Mouse (Mus musculus): ENCODE data around the gene Gm364. TPM values are rescaled to one million over a fixed set of nuclear protein-coding genes. Genes with fewer than 3 reads are reported as not detected.

Gm364 gene
- polyA plus RNA-seq, 1 experiment from 2014 or later = not detected

DNA sequence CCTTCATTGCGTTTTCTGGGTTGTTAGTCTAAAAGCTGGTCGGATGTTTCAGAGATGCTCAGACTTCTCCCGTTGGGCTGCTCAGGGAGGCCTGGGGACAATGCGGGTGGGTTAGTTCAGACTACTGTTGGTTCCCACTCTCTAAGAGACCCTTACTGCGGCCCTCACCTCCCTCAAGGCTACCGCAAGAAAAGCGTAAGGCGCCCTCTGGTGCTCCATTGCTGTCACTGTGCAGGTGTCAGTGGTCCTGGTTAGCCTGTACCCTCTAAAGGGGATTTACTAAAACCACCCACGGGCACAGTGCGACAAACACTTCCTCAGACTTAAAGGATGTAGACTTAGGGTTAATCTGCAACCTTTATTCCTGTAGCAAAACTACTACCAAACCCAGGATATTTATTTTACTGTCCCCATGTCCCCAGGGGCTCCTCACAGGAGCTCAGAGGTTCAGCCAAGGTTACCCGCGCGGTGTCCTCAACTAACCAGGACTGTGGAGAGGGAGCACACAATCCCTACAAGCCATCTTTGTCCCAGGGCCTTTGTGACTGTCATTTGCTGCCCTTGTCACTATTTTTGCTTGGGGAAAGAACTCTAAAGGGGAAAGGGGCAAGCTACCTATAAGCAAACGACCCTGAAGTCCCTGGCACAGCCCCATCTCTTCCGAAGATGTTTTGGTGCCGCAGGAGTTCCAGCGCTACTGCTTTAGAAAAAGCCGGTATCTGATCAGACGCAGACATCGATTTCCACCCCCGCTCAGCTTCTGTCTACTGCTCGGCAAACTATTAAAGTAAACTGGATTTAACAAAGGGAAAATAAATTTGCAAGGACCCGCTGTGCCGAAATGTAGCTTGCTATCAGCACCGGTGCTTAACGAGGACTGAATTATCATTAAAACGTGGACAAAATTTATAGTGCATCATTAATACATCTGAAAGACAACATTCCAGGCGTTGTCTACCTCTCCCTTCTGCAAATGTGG is 112.5 kb downstream of the Gm364 start:
- Histone ChIP-seq H3K9ac (ENCODE audit: low read depth, low read length) (peak overlapping the region; percentile 27; the same call in 1 of the 2 replicates), H3K4me1 (ENCODE audit: control insufficient read depth, insufficient read depth, low read depth, low read length) (no peaks in the 10 kb centered on the region), H3K9me3 (ENCODE audit: control insufficient read depth, low read length) (no peaks in the 10 kb centered on the region), H3K27me3 (replicated peaks; ENCODE audit: control insufficient read depth, insufficient read depth, low read length) (no peaks in the 10 kb centered on the region), H3K4me3 (ENCODE audit: low read length) (peak overlapping the region; percentile 15), H3K36me3 (ENCODE audit: control insufficient read depth, insufficient read depth, low read length) (no peaks in the 10 kb centered on the region), H3K4me2 (ENCODE audit: low read length) (peak overlapping the region; percentile 50), H3K27ac (ENCODE audit: low read depth, low read length) (no peak overlapping the region)
- ATAC-seq = peak; percentile 64; the same call in 1 of the 2 replicates
- 32% methylated on average over 28 of the region's 28 CpGs for WGBS

Other genes starting within 250 kb of the Gm364 start
- gene Cd40lg, start 197.0 kb upstream of the Gm364 start, polyA plus RNA-seq (2015; fragmentation: Nextera tagmentation; extraction: Ambion mirVana) = 0.13 TPM in 1 of 2 replicates, not detected in the other
- 6.5 and 6.8 TPM in 2 replicates for gene Arhgef6, start 70.4 kb upstream of the Gm364 start, polyA plus RNA-seq (2015; fragmentation: Nextera tagmentation; extraction: Ambion mirVana)
- 133 and 145 TPM in 2 replicates for gene Rbmx, start 16.1 kb upstream of the Gm364 start, polyA plus RNA-seq (2015; fragmentation: Nextera tagmentation; extraction: Ambion mirVana)
- gene Gpr101, start 94.6 kb downstream of the Gm364 start, polyA plus RNA-seq (2015; fragmentation: Nextera tagmentation; extraction: Ambion mirVana) = 0.66 and 0.83 TPM in 2 replicates

All from hindbrain, embryonic 16.5 days (tissue).